Mouse (Mus musculus) heart, adult 2 months (tissue): ENCODE results near the gene Batf2. TPM values are rescaled to one million over a fixed set of nuclear protein-coding genes. Genes with fewer than 3 reads are reported as not detected.

Experiments
- DNase-seq, 2 experiments: peaks; one replicate each; pipeline ENCODE4 v3.0.0; 2021
- H3K27ac ChIP-seq: fragments of 200-600 bp; 2 replicates; pipeline ENCODE4 v1.8.1; 2022
- H3K27me3 ChIP-seq: fragments of 200-500 bp; 2 replicates; pipeline ENCODE4 v1.6.1; 2012; ENCODE audit warnings: mild to moderate bottlenecking, low read length, inconsistent platforms, mixed read lengths; ENCODE audit not compliant: control insufficient read depth, insufficient read depth
- H3K36me3 ChIP-seq: fragments of 200-500 bp; 2 replicates; pipeline ENCODE4 v1.6.1; 2012; ENCODE audit warnings: low read length, inconsistent platforms; ENCODE audit not compliant: control insufficient read depth, insufficient read depth
- H3K4me1 ChIP-seq: fragments of 200-500 bp; 2 replicates; pipeline ENCODE4 v1.6.1; 2011; ENCODE audit warnings: low read length; ENCODE audit not compliant: control insufficient read depth, insufficient read depth
- H3K4me3 ChIP-seq: fragments of 200-600 bp; 2 replicates; pipeline ENCODE4 v1.8.1; 2022
- H3K79me2 ChIP-seq: fragments of 200-500 bp; replicated peaks from 2 replicates; pipeline ENCODE4 v1.6.1; 2012; ENCODE audit warnings: mild to moderate bottlenecking, inconsistent platforms, low read length, moderate library complexity, mixed read lengths; ENCODE audit not compliant: control insufficient read depth, insufficient read depth
- H3K9ac ChIP-seq: fragments of 200-500 bp; 2 replicates; pipeline ENCODE4 v1.6.1; 2012; ENCODE audit warnings: low read depth, mild to moderate bottlenecking, control low read depth, inconsistent platforms, low read length, mixed read lengths
- CTCF ChIP-seq: fragments of 200-600 bp; IDR thresholded peaks from 2 replicates; pipeline ENCODE4 v1.8.1; 2022; ENCODE audit warnings: antibody characterized with exemption, mild to moderate bottlenecking, moderate library complexity
- EP300 ChIP-seq: fragments of 200-500 bp; IDR thresholded peaks from 2 replicates; pipeline ENCODE4 v1.6.1; 2011; ENCODE audit warnings: low read depth, low read length, control low read depth; ENCODE audit not compliant: insufficient read depth
- POLR2A ChIP-seq: fragments of 200-500 bp; IDR thresholded peaks from 2 replicates; pipeline ENCODE4 v1.6.1; 2011; ENCODE audit warnings: mild to moderate bottlenecking, low read depth, low read length, control low read depth; ENCODE audit not compliant: insufficient read depth
- WGBS: fragments of 180-500 bp; shearing (Covaris S2); methylation state at CpG from one replicate; pipeline ENCODE4 v1.1.7; 2018; 5-methylcytosine and 5-hydroxymethylcytosine counted together
- intact Hi-C: fragments of 180-260 bp; cut with DNase I; formaldehyde crosslinking; loops from one replicate; pipeline ENCODE4 v1.15.1; 2025
- polyA plus RNA-seq: library from polyadenylated mRNA; depleted of rRNA; stranded (reverse); fragments of >200 nt; gene quantifications from 2 replicates; pipeline ENCODE4 v1.2.3, GENCODE M21; 2012
- total RNA-seq, 2 experiments: library from RNA; stranded (reverse); gene quantifications; 2 replicates each; pipeline ENCODE4 v1.2.3; 2021

Gene Batf2
- total and polyA plus RNA-seq, 3 experiments, result 0.98 to 3.2 (median 1.6) TPM

GRCm38 (mm10) chr19:6105586-6105985, 35.2 kb upstream of the Batf2 start, which contains the start of gene Naaladl1:
TSS of gene Naaladl1 (plus strand) at chr19:6105782.
- intact Hi-C loops, result no loop called here
- Histone ChIP-seq H3K4me3 (no peak within 1 kb of the TSS), H3K9ac (no peak within 1 kb of the TSS), H3K27ac (no peak within 1 kb of the TSS), H3K27me3 (no peaks in the 10 kb centered on the region), H3K79me2 (no peaks in the 10 kb centered on the region), H3K36me3 (no peaks in the 10 kb centered on the region), H3K4me1 (no peaks in the 10 kb centered on the region)
- TF ChIP-seq CTCF, result no peak
- TF ChIP-seq EP300, result no peak
- no peak for TF ChIP-seq POLR2A
- DNase-seq, result no peak
- WGBS, result 90% methylated on average over 7 of the region's 7 CpGs

DNA sequence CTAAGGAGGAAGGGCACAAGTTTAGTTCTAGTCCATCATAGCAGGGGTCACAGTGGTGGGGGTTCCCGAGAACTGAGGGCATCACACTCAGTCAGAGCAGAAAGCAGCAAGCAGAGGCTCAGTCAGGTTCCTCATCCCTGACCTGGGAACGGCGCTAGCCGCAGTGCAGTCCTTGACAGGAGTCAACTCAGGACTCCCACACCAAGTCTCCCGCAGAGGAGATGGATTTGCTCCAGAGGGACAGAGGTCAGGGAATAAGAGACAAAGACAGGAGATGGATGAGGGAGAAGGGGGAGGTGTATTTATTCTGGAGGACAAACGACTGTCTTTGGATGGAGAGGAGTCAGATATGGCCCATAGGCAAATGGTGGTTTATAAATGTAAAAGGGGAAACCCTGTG, 27.7 kb upstream of the Batf2 start:
- peaks cover 3% of the 10 kb centered on the region; the same call in 1 of the 2 replicates for H3K4me1 ChIP-seq
- intact Hi-C loops, result no loop called here
- 57% methylated on average over 6 of the region's 6 CpGs for WGBS
- no peaks in the 10 kb centered on the region for H3K79me2 ChIP-seq
- H3K36me3 ChIP-seq, result no peaks in the 10 kb centered on the region
- TF ChIP-seq EP300 (no peak), CTCF (no peak), POLR2A (no peak)
- no peaks in the 10 kb centered on the region for H3K27me3 ChIP-seq
- H3K9ac ChIP-seq, result no peak overlapping the region
- H3K4me3 ChIP-seq, result no peak overlapping the region
- H3K27ac ChIP-seq, result no peak overlapping the region
- DNase-seq, result no peak

DNA sequence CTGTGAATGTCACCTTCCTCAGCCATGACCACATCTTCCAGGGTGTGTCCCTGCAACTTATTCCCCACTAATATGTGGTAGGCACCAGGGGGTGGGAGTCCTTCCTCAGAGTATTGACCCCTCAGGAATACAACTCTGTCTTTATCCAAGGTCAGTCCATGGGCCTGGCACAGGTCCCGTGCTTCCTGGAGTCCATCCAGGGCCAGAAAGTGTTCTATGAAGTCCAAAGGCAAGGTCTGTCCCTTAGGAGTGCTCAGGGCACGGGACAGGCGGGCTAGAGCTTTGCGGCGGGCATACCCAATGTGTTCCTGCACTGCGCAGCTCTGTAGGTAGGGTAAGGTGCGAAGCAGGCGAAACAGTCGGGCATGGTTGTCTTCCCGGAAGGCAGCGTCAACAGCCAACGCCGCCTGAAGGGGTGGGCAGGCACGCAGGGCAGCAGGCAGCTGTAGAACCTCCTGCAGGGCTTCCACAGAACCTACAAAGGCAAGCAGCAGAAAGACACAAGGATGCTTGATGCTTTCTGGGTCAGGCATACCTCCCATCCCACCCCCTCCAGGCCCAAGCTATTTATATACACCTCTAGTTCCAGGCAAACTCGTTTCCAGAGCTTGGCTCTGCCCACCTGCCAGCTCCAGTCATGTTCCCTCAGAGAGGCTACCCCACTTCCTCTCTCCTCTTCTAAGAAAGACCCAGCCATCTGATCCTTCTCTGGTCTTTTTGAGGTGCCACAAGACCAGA, 24.5 kb upstream of the Batf2 start:
- H3K4me3 ChIP-seq, result no peak overlapping the region
- 64% methylated on average over 15 of the region's 15 CpGs for WGBS
- no peak overlapping the region for H3K9ac ChIP-seq

DNA sequence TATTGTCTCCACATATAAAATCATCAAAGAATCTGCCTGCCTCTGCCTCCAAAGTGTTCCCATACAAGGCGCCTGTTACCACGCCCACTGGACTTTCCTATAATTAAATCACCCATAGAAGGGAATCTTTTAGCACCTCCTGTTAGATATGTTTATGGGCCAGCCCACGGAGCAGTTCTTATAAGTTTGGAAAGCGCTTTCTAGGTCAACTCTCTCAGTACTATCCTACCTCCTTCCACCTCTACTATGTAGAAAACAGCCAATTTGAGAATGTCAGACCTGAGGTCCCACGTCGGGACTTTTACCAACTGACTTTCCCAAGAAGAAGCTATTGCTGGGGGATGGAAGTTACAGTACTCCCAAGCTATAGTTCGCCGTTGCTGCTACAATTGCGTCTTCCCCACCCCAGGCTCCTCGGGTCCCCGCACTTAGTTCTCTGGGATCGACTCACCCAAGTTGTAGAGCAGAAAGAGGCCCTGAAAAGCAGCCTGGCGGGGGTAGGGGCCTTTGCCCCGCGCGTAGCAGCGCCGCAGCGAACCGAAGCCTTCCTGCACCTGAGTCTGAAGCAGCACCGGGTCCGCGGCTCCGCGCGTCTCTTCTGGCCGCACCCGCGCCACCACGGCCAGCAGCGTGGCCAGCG, 23.3 kb upstream of the Batf2 start:
- Histone ChIP-seq H3K79me2 (no peaks in the 10 kb centered on the region), H3K27me3 (no peaks in the 10 kb centered on the region), H3K9ac (peak overlapping the region; percentile 95), H3K27ac (peak overlapping the region; percentile 90), H3K36me3 (no peaks in the 10 kb centered on the region), H3K4me1 (peaks cover 5% of the 10 kb centered on the region), H3K4me3 (peak overlapping the region; percentile 67)
- TF ChIP-seq CTCF, result no peak
- no peak for TF ChIP-seq EP300
- DNase-seq, result no peak
- WGBS, result 3% methylated on average over 32 of the region's 32 CpGs
- intact Hi-C loops, result loop anchor here (5.0 kb wide), 1 partner anchor 205 kb away; the partner anchor contains the start of gene Dpf2

More for the DNA sequence above, 24.5 kb upstream of the Batf2 start:
- Histone ChIP-seq H3K4me1 (peaks cover 5% of the 10 kb centered on the region), H3K36me3 (no peaks in the 10 kb centered on the region), H3K27ac (no peak overlapping the region), H3K79me2 (no peaks in the 10 kb centered on the region), H3K27me3 (no peaks in the 10 kb centered on the region)
- TF ChIP-seq CTCF, result no peak
- TF ChIP-seq EP300, result no peak
- TF ChIP-seq POLR2A, result no peak
- intact Hi-C loops, result loop anchor here (5.0 kb wide), 1 partner anchor 204 kb away; the partner anchor contains the start of gene Dpf2
- no peak for DNase-seq

DNA sequence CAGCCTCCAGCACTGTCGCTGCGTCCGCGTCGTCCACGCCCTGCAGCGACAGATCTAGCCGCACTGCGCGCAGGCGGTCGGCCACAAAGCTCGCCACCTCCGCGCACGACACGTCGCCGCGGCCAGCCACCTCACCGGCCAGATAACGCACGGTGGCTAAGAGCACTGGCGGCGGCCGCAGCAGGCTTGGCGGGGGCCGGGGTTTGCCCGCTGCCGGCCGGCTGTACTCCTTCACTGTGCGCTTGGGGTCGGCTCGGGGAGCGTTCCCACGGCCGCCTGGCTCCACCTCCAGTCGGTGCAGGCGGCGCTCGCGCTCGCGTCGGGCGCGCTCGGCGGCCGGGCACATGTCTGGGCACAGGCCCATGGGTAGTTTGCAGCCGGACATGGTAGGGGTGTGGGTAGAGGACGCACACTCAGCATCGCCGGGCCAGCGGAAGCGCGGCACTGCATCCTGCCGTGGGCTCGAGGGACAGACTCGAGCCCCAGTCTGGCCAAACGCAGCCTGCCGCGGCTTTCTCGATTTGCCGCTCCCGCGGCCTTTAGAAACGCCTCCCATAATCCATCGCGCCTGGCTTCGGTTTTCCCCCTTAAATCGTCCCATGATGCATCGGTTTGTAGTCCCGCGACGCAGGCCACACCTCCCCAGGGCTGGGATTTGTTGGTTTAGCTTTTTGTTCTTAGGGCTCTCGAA, 22.7 kb upstream of the Batf2 start, which contains the start of gene Sac3d1:
Gene Sac3d1 (minus strand): TSS at position 665 of the 691 bp plus-strand sequence.
- Histone ChIP-seq H3K27me3 (no peaks in the 10 kb centered on the region), H3K4me3 (peak within 1 kb of the TSS; percentile 67), H3K9ac (peak within 1 kb of the TSS; percentile 95), H3K4me1 (peaks cover 5% of the 10 kb centered on the region), H3K79me2 (no peaks in the 10 kb centered on the region), H3K36me3 (no peaks in the 10 kb centered on the region), H3K27ac (peak within 1 kb of the TSS; percentile 90)
- WGBS, result under 1% methylated on average over 77 of the region's 77 CpGs
- intact Hi-C loops, result loop anchor here (2.0 to 5.0 kb wide), 2 partner anchors 33 to 206 kb away; partner anchors contain the start of genes Cdca5, Dpf2 and Zfpl1
- peak; percentile 89 to 92 for DNase-seq
- TF ChIP-seq POLR2A (peak; percentile 69; the same call in 1 of the 2 replicates), EP300 (0 out of 2 replicates have a peak, but pooled peaks have one; percentile 40), CTCF (peak; percentile 32)
